Mouse (Mus musculus) testis, adult 2 months (tissue): ENCODE results near the gene Txn1. TPM values are rescaled to one million over a fixed set of nuclear protein-coding genes. Genes with fewer than 3 reads are reported as not detected.

Source experiments
- H3K27ac ChIP-seq: fragments of 200-500 bp; 2 replicates; pipeline ENCODE4 v1.5.1; 2012; ENCODE audit warnings: low read depth, low read length; ENCODE audit not compliant: control insufficient read depth, insufficient read depth
- H3K27me3 ChIP-seq: fragments of 200-500 bp; 2 replicates; pipeline ENCODE4 v1.6.1; 2012; ENCODE audit warnings: mild to moderate bottlenecking, low read length, moderate library complexity; ENCODE audit not compliant: control insufficient read depth, insufficient read depth
- H3K36me3 ChIP-seq: fragments of 200-500 bp; 2 replicates; pipeline ENCODE4 v1.6.1; 2012; ENCODE audit warnings: mild to moderate bottlenecking, low read length; ENCODE audit not compliant: control insufficient read depth, insufficient read depth
- H3K4me1 ChIP-seq: fragments of 200-500 bp; 2 replicates; pipeline ENCODE4 v1.6.1; 2012; ENCODE audit warnings: low read length; ENCODE audit not compliant: control insufficient read depth, insufficient read depth
- H3K4me3 ChIP-seq: fragments of 200-500 bp; 2 replicates; pipeline ENCODE4 v1.5.1; 2012; ENCODE audit warnings: low read depth, mild to moderate bottlenecking, low read length, moderate library complexity, mixed read lengths; ENCODE audit not compliant: control insufficient read depth
- CTCF ChIP-seq: fragments of 200-500 bp; IDR thresholded peaks from 2 replicates; pipeline ENCODE4 v1.5.1; 2012; ENCODE audit warnings: low read depth, mild to moderate bottlenecking, inconsistent platforms, low read length, moderate library complexity; ENCODE audit not compliant: control insufficient read depth, insufficient read depth, insufficient replicate concordance
- POLR2A ChIP-seq: fragments of 200-500 bp; IDR thresholded peaks from 2 replicates; pipeline ENCODE4 v1.6.1; 2012; ENCODE audit warnings: low read depth, mild to moderate bottlenecking, inconsistent platforms, low read length, moderate library complexity; ENCODE audit not compliant: control insufficient read depth
- polyA plus RNA-seq: library from polyadenylated mRNA; depleted of rRNA; stranded (reverse); fragments of >200 nt; gene quantifications from 2 replicates; pipeline ENCODE4 v1.2.3, GENCODE M21; 2012

Txn1 gene
- polyA plus RNA-seq, 1 experiment, result 19.7 TPM

GRCm38 (mm10) chr4:57967195-57967594 is 11.0 kb upstream of the Txn1 start:
- TF ChIP-seq CTCF (no peak), POLR2A (no peak)

GRCm38 (mm10) chr4:57965516-57965915 is 9.3 kb upstream of the Txn1 start:
- TF ChIP-seq CTCF (no peak), POLR2A (no peak)
- Histone ChIP-seq H3K27me3 (no peaks in the 10 kb centered on the region), H3K4me1 (no peaks in the 10 kb centered on the region), H3K36me3 (no peaks in the 10 kb centered on the region), H3K4me3 (no peak overlapping the region), H3K27ac (no peak overlapping the region)

More at GRCm38 (mm10) chr4:57967195-57967594, 11.0 kb upstream of the Txn1 start:
- Histone ChIP-seq H3K36me3 (no peaks in the 10 kb centered on the region), H3K27ac (no peak overlapping the region), H3K4me1 (no peaks in the 10 kb centered on the region), H3K4me3 (no peak overlapping the region), H3K27me3 (no peaks in the 10 kb centered on the region)

GRCm38 (mm10) chr4:57964143-57964542 is 7.9 kb upstream of the Txn1 start:
- no peaks in the 10 kb centered on the region for H3K27me3 ChIP-seq
- no peak overlapping the region for H3K27ac ChIP-seq
- H3K36me3 ChIP-seq, result no peaks in the 10 kb centered on the region
- no peaks in the 10 kb centered on the region for H3K4me1 ChIP-seq
- TF ChIP-seq POLR2A (no peak), CTCF (no peak)
- no peak overlapping the region for H3K4me3 ChIP-seq

- Histone ChIP-seq H3K4me3 (no peak overlapping the region), H3K27me3 (no peaks in the 10 kb centered on the region), H3K27ac (peak overlapping the region; percentile 34; the same call in 1 of the 2 replicates), H3K4me1 (peaks cover 13% of the 10 kb centered on the region), H3K36me3 (no peaks in the 10 kb centered on the region)
- TF ChIP-seq POLR2A, result no peak
- TF ChIP-seq CTCF, result no peak
Measured at GRCm38 (mm10) chr4:57959056-57959455, 2.8 kb upstream of the Txn1 start.

- H3K36me3 ChIP-seq, result no peaks in the 10 kb centered on the region
- H3K4me1 ChIP-seq, result peaks cover 13% of the 10 kb centered on the region
- H3K27me3 ChIP-seq, result no peaks in the 10 kb centered on the region
- H3K4me3 ChIP-seq, result no peak overlapping the region
- TF ChIP-seq POLR2A (no peak), CTCF (no peak)
- H3K27ac ChIP-seq, result no peak overlapping the region
Measured at GRCm38 (mm10) chr4:57958098-57958497, 1.9 kb upstream of the Txn1 start.

GRCm38 (mm10) chr4:57957200-57958085 is 1.2 kb upstream of the Txn1 start:
- no peak for TF ChIP-seq CTCF
- no peak for TF ChIP-seq POLR2A
- peak overlapping the region; percentile 90 for H3K4me3 ChIP-seq
- H3K27ac ChIP-seq, result peak overlapping the region; percentile 96
- peaks cover 13% of the 10 kb centered on the region for H3K4me1 ChIP-seq
- H3K36me3 ChIP-seq, result no peaks in the 10 kb centered on the region
- H3K27me3 ChIP-seq, result no peaks in the 10 kb centered on the region

GRCm38 (mm10) chr4:57955544-57955958 is 660 bp downstream of the Txn1 start:
- TF ChIP-seq POLR2A (no peak), CTCF (0 out of 2 replicates have a peak, but pooled peaks have one; percentile 2)
- Histone ChIP-seq H3K4me1 (peaks cover 13% of the 10 kb centered on the region), H3K27me3 (no peaks in the 10 kb centered on the region), H3K4me3 (peak overlapping the region; percentile 90), H3K36me3 (no peaks in the 10 kb centered on the region), H3K27ac (peak overlapping the region; percentile 67)

- Histone ChIP-seq H3K27me3 (no peaks in the 10 kb centered on the region), H3K36me3 (no peaks in the 10 kb centered on the region), H3K4me1 (peaks cover 13% of the 10 kb centered on the region), H3K27ac (no peak overlapping the region), H3K4me3 (no peak overlapping the region)
- TF ChIP-seq POLR2A, result no peak
- TF ChIP-seq CTCF, result no peak
Measured at GRCm38 (mm10) chr4:57954991-57955390, 1.2 kb downstream of the Txn1 start.
